Mouse (Mus musculus): ENCODE results near the gene Txlng.
A peak's percentile ranks its signal among the peaks of the same experiment; 100 is the strongest.

Txlng gene

DNA sequence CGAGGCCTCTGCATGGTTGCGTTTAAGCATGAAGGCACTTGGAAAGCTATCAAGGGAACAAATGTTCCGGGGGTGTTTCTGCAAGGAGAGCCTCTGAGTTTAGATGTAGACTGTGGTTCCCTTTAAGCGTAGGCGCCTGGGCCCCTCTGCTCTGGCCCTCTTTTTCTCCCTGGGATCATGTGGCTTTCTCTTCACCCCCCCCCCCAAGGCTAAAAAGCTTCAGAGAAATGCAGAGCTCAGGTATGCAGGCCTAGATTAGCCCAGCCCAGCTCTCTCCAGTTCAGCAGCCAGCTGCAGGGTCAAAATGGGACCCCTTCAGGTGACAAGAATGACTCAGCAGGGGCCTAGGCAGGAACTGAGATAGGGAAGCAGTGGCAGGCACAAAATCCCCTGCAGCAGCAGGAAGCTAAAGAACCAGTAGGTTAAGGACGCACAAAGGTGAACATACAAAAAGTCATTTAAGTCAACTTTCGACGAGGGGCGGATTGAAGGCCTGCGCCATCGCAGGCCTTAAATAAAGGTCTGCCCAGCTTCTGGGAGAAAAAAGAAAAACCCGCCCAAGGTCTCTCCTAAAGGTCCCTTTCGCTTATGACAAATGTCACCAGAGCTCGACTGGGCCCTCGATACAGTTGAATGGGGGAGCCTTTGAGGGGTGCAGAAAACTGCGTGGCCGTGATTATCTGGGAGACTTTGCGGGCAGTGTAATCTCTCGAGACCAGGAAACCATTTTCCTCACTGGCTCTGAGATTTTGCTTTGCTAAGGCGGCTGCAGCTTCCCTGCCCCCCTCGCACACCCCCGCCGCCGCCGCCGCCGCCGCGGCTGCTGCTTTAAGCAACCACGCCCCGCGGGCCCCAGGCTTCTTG lies 69.8 kb downstream of the Txlng start:
- DNase-seq, result peak; percentile 56

DNA sequence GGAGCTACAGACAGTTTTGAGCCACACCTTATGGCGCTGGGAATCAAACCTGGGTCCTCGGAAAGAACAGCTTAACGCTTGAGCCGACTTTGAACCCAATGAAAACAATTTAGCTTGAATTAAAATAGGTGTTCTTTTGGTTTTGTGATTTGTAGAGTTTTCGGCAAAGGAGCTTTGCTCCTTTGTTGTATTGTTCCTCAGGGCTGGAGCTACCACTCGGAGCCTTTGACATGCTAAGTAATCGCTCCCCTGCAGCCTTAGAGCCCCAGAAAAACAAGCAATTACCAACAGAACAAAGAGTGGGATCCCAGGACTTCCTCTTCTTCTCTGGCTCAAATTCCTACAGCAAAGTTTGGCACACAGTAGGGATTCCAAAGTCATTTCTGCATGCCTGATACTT lies 73.2 kb downstream of the Txlng start:
- DNase-seq, result no peak

DNA sequence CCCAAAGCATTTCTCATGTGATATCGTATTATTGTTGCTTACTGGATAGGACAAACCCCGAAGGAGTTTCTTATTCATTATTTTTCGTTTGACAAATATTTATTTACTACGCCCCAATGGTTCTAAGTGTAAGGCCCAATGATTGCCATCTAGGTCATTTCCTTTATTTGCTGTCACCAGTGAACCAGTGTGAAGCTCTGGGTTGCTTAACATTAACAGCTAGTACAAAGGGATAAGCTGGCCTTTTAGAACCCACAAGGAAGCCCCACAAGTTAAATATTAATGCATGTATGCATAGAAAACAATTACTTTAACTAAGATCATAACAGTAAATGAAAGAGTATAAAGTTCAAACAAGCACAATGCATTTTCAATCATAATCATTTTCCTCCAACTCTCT lies 74.9 kb downstream of the Txlng start:
- DNase-seq, result no peak

DNA sequence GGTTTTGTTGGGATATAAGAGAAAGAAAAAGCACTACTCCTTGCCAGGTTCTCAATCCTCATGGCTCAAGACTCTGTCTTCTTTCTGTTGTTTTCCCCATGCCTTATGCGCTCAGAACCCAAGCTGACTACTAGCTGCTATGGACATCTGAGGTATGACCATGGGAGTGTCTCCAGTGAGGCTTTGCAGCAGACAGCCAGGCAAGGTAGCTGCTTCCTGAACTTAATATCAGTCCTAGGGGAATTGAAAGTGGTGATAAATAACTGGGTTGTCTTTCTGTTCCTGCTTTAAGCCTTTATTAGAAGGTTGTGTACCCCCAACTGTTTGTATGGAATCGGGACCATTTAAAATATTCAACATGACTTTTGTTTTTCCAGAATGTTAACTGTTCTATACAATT lies 76.8 kb downstream of the Txlng start:
- no peak for DNase-seq

DNA sequence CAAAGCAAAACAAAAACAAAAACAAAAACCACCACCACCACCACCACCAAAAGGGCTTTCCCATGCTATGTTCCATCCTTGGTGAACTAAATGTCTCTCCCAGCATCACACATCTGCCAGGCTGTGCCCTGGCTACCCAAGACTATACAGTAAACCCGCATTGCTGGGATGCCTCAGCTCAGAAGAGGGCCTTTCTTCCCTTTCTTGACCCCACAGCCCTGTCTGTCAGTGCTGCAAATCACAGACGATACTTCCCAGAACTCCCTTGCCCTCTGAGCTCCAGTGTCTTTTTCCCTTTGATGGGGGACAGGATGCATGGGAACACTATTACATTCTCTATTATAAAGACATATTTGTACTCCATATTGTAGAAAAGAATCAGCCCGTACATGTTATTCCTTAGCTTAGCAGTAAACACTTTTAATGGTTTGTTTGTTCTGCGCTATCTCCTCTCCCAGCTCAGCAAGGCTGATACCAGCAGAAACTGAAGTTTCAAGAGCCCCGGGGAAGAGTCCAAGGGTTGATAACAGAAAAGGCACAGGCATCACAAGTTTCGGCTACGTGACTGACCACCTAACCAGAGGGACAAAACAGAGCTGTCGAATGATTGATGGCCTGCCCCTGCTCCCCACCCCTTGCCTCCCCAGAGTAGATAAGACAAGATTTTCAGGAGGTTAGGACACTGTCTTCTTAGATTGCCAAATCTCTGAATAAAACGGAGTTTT lies 80.4 kb downstream of the Txlng start:
- no peak for DNase-seq

DNA sequence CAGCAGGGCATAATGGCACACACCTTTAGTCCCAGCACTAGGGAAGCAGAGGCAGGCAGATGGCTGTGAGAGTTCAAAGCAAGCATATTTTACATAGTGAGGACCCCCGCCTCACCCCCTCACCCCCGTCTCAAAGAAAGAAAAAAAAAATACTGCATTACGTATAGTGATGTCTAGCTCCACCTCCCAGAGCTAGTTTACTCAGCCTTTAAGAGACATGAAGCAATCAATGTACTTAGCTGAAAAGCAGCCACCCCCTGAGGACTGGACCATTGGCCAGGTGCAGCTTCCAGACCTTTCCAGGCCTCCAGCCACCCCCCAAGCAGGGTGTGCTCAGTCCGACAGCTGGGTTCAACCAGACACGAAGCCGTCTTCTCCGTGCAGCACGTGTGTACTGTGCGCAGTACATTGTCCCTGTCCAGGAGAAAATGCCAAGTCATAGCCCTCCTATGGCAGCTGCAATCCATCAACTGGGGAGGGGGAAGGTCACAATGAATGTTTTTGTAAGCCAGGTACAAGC lies 93.1 kb downstream of the Txlng start:
- peak; percentile 15 for DNase-seq

DNA sequence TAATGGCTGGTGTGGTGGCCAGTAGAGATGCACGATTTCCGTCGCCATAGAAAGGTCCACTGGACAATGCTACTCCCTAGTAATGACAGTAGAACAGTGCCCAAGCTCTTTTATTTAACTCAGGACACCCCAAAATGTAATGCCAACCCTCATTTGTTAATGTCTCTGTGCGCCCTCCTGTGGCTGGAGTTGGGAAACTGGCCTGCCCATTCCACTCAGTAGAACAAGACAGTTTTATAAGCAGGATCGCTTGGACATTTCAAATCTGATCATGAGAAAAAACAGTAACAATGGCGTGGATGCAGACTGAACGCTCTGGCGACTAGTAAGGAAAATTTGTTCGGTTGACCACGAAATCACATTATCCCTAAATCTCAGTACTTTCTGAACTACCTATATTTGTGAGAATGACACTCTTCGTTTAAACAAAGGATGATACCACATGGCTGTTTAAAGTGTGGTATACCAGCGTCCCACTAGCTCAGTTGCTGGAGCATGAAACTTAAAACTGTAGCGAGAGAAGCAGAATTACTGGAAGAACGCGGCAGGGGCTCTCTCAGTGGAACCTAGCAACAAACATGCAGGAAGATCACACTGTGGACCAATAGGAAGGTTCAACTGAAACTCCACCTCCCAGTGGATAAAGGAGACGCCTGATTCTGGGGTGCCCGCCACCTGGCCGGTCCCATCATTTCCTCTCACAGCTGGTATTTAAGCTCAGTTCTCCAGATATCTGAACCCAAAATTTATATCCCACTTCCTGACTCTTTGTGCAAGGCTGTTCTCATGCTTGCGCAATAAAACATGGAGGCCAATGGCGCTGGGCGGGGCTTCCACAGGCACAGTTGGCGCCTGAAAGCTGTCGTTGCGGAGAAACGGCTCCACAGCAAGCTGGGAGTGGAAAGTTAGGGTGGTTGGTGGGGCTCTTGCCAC lies 94.0 kb downstream of the Txlng start:
- DNase-seq, result peak; percentile 78

DNA sequence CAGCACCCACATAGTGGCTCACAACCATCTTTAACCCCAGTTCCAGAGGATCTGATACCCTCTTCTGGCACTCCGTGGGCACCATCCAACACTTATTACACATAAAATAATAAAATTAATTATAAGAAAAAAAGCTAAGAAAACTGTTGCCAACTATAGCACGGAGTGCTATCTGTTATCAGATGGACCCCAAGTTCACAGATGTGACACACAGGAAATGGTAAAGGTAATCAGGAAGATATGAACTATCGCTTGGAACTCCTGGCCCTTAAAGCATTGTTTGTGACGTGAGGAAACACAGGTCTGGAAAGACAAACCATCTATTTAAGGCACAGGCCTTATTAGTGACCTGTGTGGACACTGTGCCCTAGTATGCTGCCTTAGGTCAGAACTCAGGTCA lies 99.2 kb downstream of the Txlng start:
- no peak for DNase-seq
